Mouse (Mus musculus) ES-E14 (cell line): ENCODE results near the gene Ppp2r1b.

Source experiments
- HCFC1 ChIP-seq: IDR thresholded peaks from 2 replicates; pipeline ENCODE4 v1.6.1; 2012; ENCODE audit warnings: low read length, inconsistent platforms, borderline replicate concordance; ENCODE audit not compliant: insufficient read depth
- ZC3H11A ChIP-seq: IDR thresholded peaks from 2 replicates; pipeline ENCODE4 v1.6.1; 2012; ENCODE audit warnings: low read depth, mild to moderate bottlenecking, inconsistent platforms, low read length, borderline replicate concordance

DNA sequence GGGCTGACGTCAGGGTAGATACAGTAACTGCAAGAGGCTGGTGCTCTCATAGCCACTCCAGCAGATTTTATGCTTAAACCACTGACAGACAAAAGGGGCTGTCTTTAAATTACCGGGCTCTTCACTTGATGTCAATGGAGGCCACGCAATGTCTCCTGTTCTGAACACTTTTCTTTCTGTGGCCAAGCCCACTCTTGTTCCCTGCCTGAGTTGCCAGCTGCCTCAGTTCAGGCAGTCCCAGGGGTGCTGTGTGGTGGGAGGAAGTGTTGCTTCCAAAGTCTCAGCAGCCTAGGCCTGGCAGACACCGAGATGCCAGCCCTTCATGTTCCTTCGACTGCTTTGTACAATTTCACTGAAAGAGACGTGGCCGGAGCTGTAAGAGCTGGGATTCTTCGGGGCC is 39.0 kb downstream of the Ppp2r1b start:
- TF ChIP-seq HCFC1 (no peak), ZC3H11A (no peak)
